Mouse (Mus musculus): ENCODE measurements at regions not wholly inside any gene's neighbourhood (a gene's known extent, or its start where the extent isn't known, plus 50 kb on each side); places are given as distances from the start of the nearest gene placed in this dataset.

GRCm38 (mm10) chr10:96480453-96481324, 136.1 kb upstream of the Btg1 start:
- DNase-seq (ENCODE audit: low spot score) (no peak), ATAC-seq (replicated peaks; ENCODE audit: low FRiP score, low TSS enrichment, low read depth) (no peak)
- Histone ChIP-seq H3K27ac (ENCODE audit: low read depth) (no peak overlapping the region; the same call in 1 of the 2 replicates), H3K4me3 (ENCODE audit: low read depth, low read length) (no peak overlapping the region), H3K4me2 (ENCODE audit: low read length) (0 out of 2 replicates have a peak overlapping the region, but pooled peaks have one; percentile 6), H3K9ac (ENCODE audit: low read length) (no peak overlapping the region), H3K9me3 (ENCODE audit: control insufficient read depth, low read length) (no peaks in the 10 kb centered on the region), H3K4me1 (replicated peaks; ENCODE audit: control insufficient read depth, insufficient read depth, low read length) (no peaks in the 10 kb centered on the region), H3K27me3 (replicated peaks; ENCODE audit: control insufficient read depth, insufficient read depth, low read length) (no peaks in the 10 kb centered on the region), H3K36me3 (ENCODE audit: control insufficient read depth, insufficient read depth, low read length) (no peaks in the 10 kb centered on the region)
- WGBS: 43% methylated on average over 14 of the region's 14 CpGs

- H3K9me3 ChIP-seq (ENCODE audit: control insufficient read depth, low read length): no peaks in the 10 kb centered on the region
- 62% methylated on average over 8 of the region's 8 CpGs for WGBS
Measured at GRCm38 (mm10) chr10:96481325-96481638, 135.5 kb upstream of the Btg1 start.

GRCm38 (mm10) chr10:96486724-96487123, 130.1 kb upstream of the Btg1 start:
- Histone ChIP-seq H3K9ac (ENCODE audit: low read length) (no peak overlapping the region), H3K4me3 (ENCODE audit: low read depth, low read length) (no peak overlapping the region), H3K27ac (ENCODE audit: low read depth) (no peak overlapping the region), H3K4me2 (ENCODE audit: low read length) (no peak overlapping the region), H3K4me1 (replicated peaks; ENCODE audit: control insufficient read depth, insufficient read depth, low read length) (no peaks in the 10 kb centered on the region), H3K9me3 (ENCODE audit: control insufficient read depth, low read length) (no peaks in the 10 kb centered on the region), H3K36me3 (ENCODE audit: control insufficient read depth, insufficient read depth, low read length) (no peaks in the 10 kb centered on the region), H3K27me3 (replicated peaks; ENCODE audit: control insufficient read depth, insufficient read depth, low read length) (no peaks in the 10 kb centered on the region)
- ATAC-seq (replicated peaks; ENCODE audit: low FRiP score, low TSS enrichment, low read depth): no peak
- WGBS: 92% methylated on average over 3 of the region's 3 CpGs
- DNase-seq (ENCODE audit: low spot score): no peak

More at GRCm38 (mm10) chr10:96481325-96481638, 135.5 kb upstream of the Btg1 start:
- ATAC-seq (replicated peaks; ENCODE audit: low FRiP score, low TSS enrichment, low read depth) (no peak), DNase-seq (ENCODE audit: low spot score) (no peak)
- H3K4me1 ChIP-seq (replicated peaks; ENCODE audit: control insufficient read depth, insufficient read depth, low read length): no peaks in the 10 kb centered on the region
- H3K9ac ChIP-seq (ENCODE audit: low read length): no peak overlapping the region
- H3K27ac ChIP-seq (ENCODE audit: low read depth): no peak overlapping the region
- H3K4me2 ChIP-seq (ENCODE audit: low read length): no peak overlapping the region
- H3K36me3 ChIP-seq (ENCODE audit: control insufficient read depth, insufficient read depth, low read length): no peaks in the 10 kb centered on the region
- no peaks in the 10 kb centered on the region for H3K27me3 ChIP-seq (replicated peaks; ENCODE audit: control insufficient read depth, insufficient read depth, low read length)
- H3K4me3 ChIP-seq (ENCODE audit: low read depth, low read length): no peak overlapping the region

- no peak overlapping the region for H3K4me3 ChIP-seq (ENCODE audit: low read depth, low read length)
- H3K4me2 ChIP-seq (ENCODE audit: low read length): no peak overlapping the region
- ATAC-seq (replicated peaks; ENCODE audit: low FRiP score, low TSS enrichment, low read depth): no peak
- no peak for DNase-seq (ENCODE audit: low spot score)
- no peaks in the 10 kb centered on the region for H3K36me3 ChIP-seq (ENCODE audit: control insufficient read depth, insufficient read depth, low read length)
- no peaks in the 10 kb centered on the region for H3K9me3 ChIP-seq (ENCODE audit: control insufficient read depth, low read length)
- H3K27ac ChIP-seq (ENCODE audit: low read depth): no peak overlapping the region
- 58% methylated on average over 1 of the region's 1 CpGs for WGBS
- H3K4me1 ChIP-seq (replicated peaks; ENCODE audit: control insufficient read depth, insufficient read depth, low read length): no peaks in the 10 kb centered on the region
- no peak overlapping the region for H3K9ac ChIP-seq (ENCODE audit: low read length)
- no peaks in the 10 kb centered on the region for H3K27me3 ChIP-seq (replicated peaks; ENCODE audit: control insufficient read depth, insufficient read depth, low read length)
Measured at GRCm38 (mm10) chr10:96493706-96494105, 123.1 kb upstream of the Btg1 start.

- Histone ChIP-seq H3K4me2 (ENCODE audit: low read length) (no peak overlapping the region), H3K27me3 (replicated peaks; ENCODE audit: control insufficient read depth, insufficient read depth, low read length) (no peaks in the 10 kb centered on the region), H3K4me1 (replicated peaks; ENCODE audit: control insufficient read depth, insufficient read depth, low read length) (no peaks in the 10 kb centered on the region), H3K27ac (ENCODE audit: low read depth) (no peak overlapping the region), H3K9me3 (ENCODE audit: control insufficient read depth, low read length) (no peaks in the 10 kb centered on the region), H3K4me3 (ENCODE audit: low read depth, low read length) (no peak overlapping the region), H3K36me3 (ENCODE audit: control insufficient read depth, insufficient read depth, low read length) (no peaks in the 10 kb centered on the region), H3K9ac (ENCODE audit: low read length) (no peak overlapping the region)
- DNase-seq (ENCODE audit: low spot score) (no peak), ATAC-seq (replicated peaks; ENCODE audit: low FRiP score, low TSS enrichment, low read depth) (no peak)
- 94% methylated on average over 3 of the region's 3 CpGs for WGBS
Measured at GRCm38 (mm10) chr10:96496700-96497099, 120.1 kb upstream of the Btg1 start.

- no peaks in the 10 kb centered on the region for H3K4me1 ChIP-seq (replicated peaks; ENCODE audit: control insufficient read depth, insufficient read depth, low read length)
Measured at GRCm38 (mm10) chr10:96497482-96497881, 119.3 kb upstream of the Btg1 start.

GRCm38 (mm10) chr10:96499274-96499673, 117.5 kb upstream of the Btg1 start:
- DNase-seq (ENCODE audit: low spot score): no peak
- ATAC-seq (replicated peaks; ENCODE audit: low FRiP score, low TSS enrichment, low read depth): no peak
- no peak overlapping the region for H3K27ac ChIP-seq (ENCODE audit: low read depth)
- WGBS: 58% methylated on average over 2 of the region's 2 CpGs
- H3K4me1 ChIP-seq (replicated peaks; ENCODE audit: control insufficient read depth, insufficient read depth, low read length): no peaks in the 10 kb centered on the region
- no peaks in the 10 kb centered on the region for H3K27me3 ChIP-seq (replicated peaks; ENCODE audit: control insufficient read depth, insufficient read depth, low read length)
- no peak overlapping the region for H3K4me2 ChIP-seq (ENCODE audit: low read length)
- H3K36me3 ChIP-seq (ENCODE audit: control insufficient read depth, insufficient read depth, low read length): no peaks in the 10 kb centered on the region
- no peaks in the 10 kb centered on the region for H3K9me3 ChIP-seq (ENCODE audit: control insufficient read depth, low read length)
- H3K4me3 ChIP-seq (ENCODE audit: low read depth, low read length): no peak overlapping the region
- no peak overlapping the region for H3K9ac ChIP-seq (ENCODE audit: low read length)

More at GRCm38 (mm10) chr10:96497482-96497881, 119.3 kb upstream of the Btg1 start:
- H3K4me2 ChIP-seq (ENCODE audit: low read length): no peak overlapping the region
- no peak for DNase-seq (ENCODE audit: low spot score)
- H3K4me3 ChIP-seq (ENCODE audit: low read depth, low read length): no peak overlapping the region
- no peak overlapping the region for H3K27ac ChIP-seq (ENCODE audit: low read depth)
- no peaks in the 10 kb centered on the region for H3K27me3 ChIP-seq (replicated peaks; ENCODE audit: control insufficient read depth, insufficient read depth, low read length)
- no peaks in the 10 kb centered on the region for H3K9me3 ChIP-seq (ENCODE audit: control insufficient read depth, low read length)
- H3K9ac ChIP-seq (ENCODE audit: low read length): no peak overlapping the region
- H3K36me3 ChIP-seq (ENCODE audit: control insufficient read depth, insufficient read depth, low read length): no peaks in the 10 kb centered on the region
- 72% methylated on average over 7 of the region's 7 CpGs for WGBS
- ATAC-seq (replicated peaks; ENCODE audit: low FRiP score, low TSS enrichment, low read depth): no peak

GRCm38 (mm10) chr10:96502090-96502728, 114.6 kb upstream of the Btg1 start:
- no peak overlapping the region for H3K4me3 ChIP-seq (ENCODE audit: low read depth, low read length)
- H3K4me1 ChIP-seq (replicated peaks; ENCODE audit: control insufficient read depth, insufficient read depth, low read length): no peaks in the 10 kb centered on the region
- ATAC-seq (replicated peaks; ENCODE audit: low FRiP score, low TSS enrichment, low read depth) (no peak), DNase-seq (ENCODE audit: low spot score) (no peak)
- no peak overlapping the region for H3K27ac ChIP-seq (ENCODE audit: low read depth)
- no peaks in the 10 kb centered on the region for H3K27me3 ChIP-seq (replicated peaks; ENCODE audit: control insufficient read depth, insufficient read depth, low read length)
- no peak overlapping the region for H3K4me2 ChIP-seq (ENCODE audit: low read length)
- no peak overlapping the region for H3K9ac ChIP-seq (ENCODE audit: low read length)
- H3K9me3 ChIP-seq (ENCODE audit: control insufficient read depth, low read length): no peaks in the 10 kb centered on the region
- WGBS: 82% methylated on average over 4 of the region's 4 CpGs
- no peaks in the 10 kb centered on the region for H3K36me3 ChIP-seq (ENCODE audit: control insufficient read depth, insufficient read depth, low read length)
